Mouse (Mus musculus) heart, postnatal 0 days (tissue): Measurements from ENCODE around the gene 4931409K22Rik. TPM values are rescaled to one million over a fixed set of nuclear protein-coding genes. Genes with fewer than 3 reads are reported as not detected.
A peak's percentile ranks its signal among the peaks of the same experiment; 100 is the strongest.

Experiments
- ATAC-seq: fragments of 200-750 bp; cut with Nextera tagmentation; 2 replicates; pipeline ENCODE4 v1.8.0; 2017; ENCODE audit warnings: low read depth, moderate number of reproducible peaks, moderate library complexity; ENCODE audit not compliant: insufficient read depth
- DNase-seq: peaks from one replicate; pipeline ENCODE4 v3.0.0-alpha.2; 2016; ENCODE audit warnings: low spot score
- H3K27ac ChIP-seq: fragments of 300-500 bp; sonication (generic); 2 replicates; pipeline ENCODE4 v1.5.1; 2014; ENCODE audit warnings: low read depth, mild to moderate bottlenecking
- H3K27me3 ChIP-seq: fragments of 300-500 bp; sonication (generic); 2 replicates; pipeline ENCODE4 v1.6.1; 2014; ENCODE audit warnings: low read length, mixed read lengths; ENCODE audit not compliant: control insufficient read depth, insufficient read depth
- H3K36me3 ChIP-seq: fragments of 300-500 bp; sonication (generic); replicated peaks from 2 replicates; pipeline ENCODE4 v1.6.1; 2014; ENCODE audit warnings: low read length, mixed read lengths; ENCODE audit not compliant: control insufficient read depth, insufficient read depth
- H3K4me1 ChIP-seq: fragments of 300-500 bp; sonication (generic); 2 replicates; pipeline ENCODE4 v1.6.1; 2014; ENCODE audit warnings: antibody characterized with exemption; ENCODE audit not compliant: control insufficient read depth, insufficient read depth
- H3K4me2 ChIP-seq: fragments of 300-500 bp; sonication (generic); 2 replicates; pipeline ENCODE4 v1.6.1; 2014; ENCODE audit warnings: low read depth, mild to moderate bottlenecking, low read length, moderate library complexity
- H3K4me3 ChIP-seq: fragments of 300-500 bp; sonication (generic); 2 replicates; pipeline ENCODE4 v1.5.1; 2014; ENCODE audit warnings: low read depth, low read length
- H3K9ac ChIP-seq: fragments of 300-500 bp; sonication (generic); replicated peaks from 2 replicates; pipeline ENCODE4 v1.6.1; 2014; ENCODE audit warnings: low read depth, low read length, mixed read lengths
- H3K9me3 ChIP-seq: fragments of 300-500 bp; sonication (generic); replicated peaks from 2 replicates; pipeline ENCODE4 v1.6.1; 2016; ENCODE audit warnings: low read length; ENCODE audit not compliant: control insufficient read depth
- CTCF ChIP-seq: IDR thresholded peaks from 2 replicates; pipeline ENCODE4 v1.5.1; 2016; ENCODE audit warnings: antibody characterized with exemption, control low read depth, low read depth
- EP300 ChIP-seq: IDR thresholded peaks from 2 replicates; pipeline ENCODE4 v1.6.1; 2016; ENCODE audit warnings: antibody characterized with exemption, low read depth
- WGBS: fragments of 180-500 bp; shearing (Covaris S2); extraction: QIAGEN DNeasy Blood & Tissue Kit; methylation state at CpG from one replicate; pipeline ENCODE4 v1.1.7; 2014; 5-methylcytosine and 5-hydroxymethylcytosine counted together
- polyA plus RNA-seq: library from polyadenylated mRNA; unstranded; fragments of >200 nt; fragmentation: Nextera tagmentation; extraction: Ambion mirVana; gene quantifications from 2 replicates; pipeline ENCODE4 v1.2.1, GENCODE M21; 2015
- total RNA-seq: library from RNA; depleted of rRNA; stranded (reverse); fragments of >200 nt; gene quantifications from 2 replicates; pipeline ENCODE4 v1.2.3, GENCODE M21; 2014; ENCODE audit warnings: low replicate concordance

The 4931409K22Rik gene
- total and polyA plus RNA-seq, 2 experiments from 2014 or later: not detected

DNA sequence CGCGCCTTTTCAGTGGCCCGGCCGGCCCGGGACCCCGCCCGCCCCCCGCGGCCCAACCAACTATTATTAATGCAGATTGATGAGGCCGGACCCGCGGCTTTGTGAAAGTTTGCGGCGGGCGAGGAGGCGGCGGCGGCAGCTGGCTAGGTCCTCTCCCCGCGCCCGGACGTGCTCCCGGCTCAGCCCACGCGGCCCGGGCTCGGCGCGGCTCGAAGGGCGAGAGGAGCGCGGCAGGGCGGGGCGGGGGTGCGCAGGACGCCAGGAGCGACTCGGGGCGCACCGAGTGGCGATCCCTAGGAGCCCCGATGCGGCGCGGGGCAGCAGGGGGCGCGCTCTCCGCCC, 29.7 kb downstream of the 4931409K22Rik start, which contains the start of gene Gbx1:
TSS of gene Gbx1 (minus strand) at position 314 of the 342 bp plus-strand sequence.
- H3K36me3 ChIP-seq: no peaks in the 10 kb centered on the region
- peak within 1 kb of the TSS; percentile 41 for H3K4me3 ChIP-seq
- TF ChIP-seq EP300 (no peak), CTCF (no peak)
- H3K27me3 ChIP-seq: peaks cover 89% of the 10 kb centered on the region
- H3K4me1 ChIP-seq: 0 out of 2 replicates have a peak, but pooled peaks cover 6% of the 10 kb centered on the region
- no peak within 1 kb of the TSS for H3K9ac ChIP-seq
- no peak for DNase-seq
- no peak; the same call in 1 of the 2 replicates for ATAC-seq
- WGBS: under 1% methylated on average over 20 of the region's 49 CpGs
- no peak within 1 kb of the TSS for H3K27ac ChIP-seq
- peak within 1 kb of the TSS; percentile 70 for H3K4me2 ChIP-seq
- H3K9me3 ChIP-seq: no peaks in the 10 kb centered on the region

DNA sequence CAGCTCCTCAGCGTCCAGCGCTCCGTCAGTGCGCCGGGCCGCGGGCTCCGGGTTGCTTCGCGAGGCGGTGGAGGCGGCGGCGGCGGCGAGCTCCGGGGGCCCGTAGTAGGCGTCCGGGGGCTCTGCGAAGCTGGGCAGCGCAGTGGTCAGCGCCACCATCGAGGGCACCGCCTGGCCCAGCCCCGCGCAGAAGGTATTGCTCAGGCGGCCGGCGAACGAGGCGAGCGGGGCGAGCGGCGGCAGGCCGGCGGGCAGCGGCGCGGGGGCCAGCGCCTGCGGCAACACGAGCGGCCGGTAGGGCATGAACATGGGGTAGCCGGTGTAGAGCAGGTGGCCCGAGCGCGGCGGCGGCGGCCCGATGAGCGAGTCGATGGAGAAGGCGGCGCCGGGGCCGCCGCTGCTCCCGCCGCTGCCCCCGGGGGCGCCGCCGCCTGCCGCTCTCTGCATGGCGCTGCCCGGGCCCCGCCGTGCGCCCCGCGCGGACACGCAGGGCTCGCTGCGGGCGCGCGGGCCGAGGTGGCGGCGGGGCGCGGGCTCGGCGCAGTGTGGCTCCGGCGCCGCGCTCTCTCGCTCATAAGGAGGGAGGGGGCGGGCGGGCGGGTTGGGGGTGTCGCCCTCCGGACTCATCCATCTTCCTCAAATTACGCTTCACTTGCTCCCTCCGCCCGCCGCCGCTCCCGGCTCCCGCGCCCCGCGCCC, 30.3 kb downstream of the 4931409K22Rik start:
- peak overlapping the region; percentile 70 for H3K4me2 ChIP-seq
- H3K27me3 ChIP-seq: peaks cover 91% of the 10 kb centered on the region
- no peak overlapping the region for H3K27ac ChIP-seq
- H3K36me3 ChIP-seq: no peaks in the 10 kb centered on the region
- DNase-seq: no peak
- peak overlapping the region; percentile 41 for H3K4me3 ChIP-seq
- H3K9me3 ChIP-seq: no peaks in the 10 kb centered on the region
- H3K9ac ChIP-seq: no peak overlapping the region
- peak; percentile 27; the same call in 1 of the 2 replicates for ATAC-seq
- 0 out of 2 replicates have a peak, but pooled peaks cover 6% of the 10 kb centered on the region for H3K4me1 ChIP-seq
- under 1% methylated on average over 58 of the region's 109 CpGs for WGBS
- TF ChIP-seq EP300 (no peak), CTCF (no peak)

DNA sequence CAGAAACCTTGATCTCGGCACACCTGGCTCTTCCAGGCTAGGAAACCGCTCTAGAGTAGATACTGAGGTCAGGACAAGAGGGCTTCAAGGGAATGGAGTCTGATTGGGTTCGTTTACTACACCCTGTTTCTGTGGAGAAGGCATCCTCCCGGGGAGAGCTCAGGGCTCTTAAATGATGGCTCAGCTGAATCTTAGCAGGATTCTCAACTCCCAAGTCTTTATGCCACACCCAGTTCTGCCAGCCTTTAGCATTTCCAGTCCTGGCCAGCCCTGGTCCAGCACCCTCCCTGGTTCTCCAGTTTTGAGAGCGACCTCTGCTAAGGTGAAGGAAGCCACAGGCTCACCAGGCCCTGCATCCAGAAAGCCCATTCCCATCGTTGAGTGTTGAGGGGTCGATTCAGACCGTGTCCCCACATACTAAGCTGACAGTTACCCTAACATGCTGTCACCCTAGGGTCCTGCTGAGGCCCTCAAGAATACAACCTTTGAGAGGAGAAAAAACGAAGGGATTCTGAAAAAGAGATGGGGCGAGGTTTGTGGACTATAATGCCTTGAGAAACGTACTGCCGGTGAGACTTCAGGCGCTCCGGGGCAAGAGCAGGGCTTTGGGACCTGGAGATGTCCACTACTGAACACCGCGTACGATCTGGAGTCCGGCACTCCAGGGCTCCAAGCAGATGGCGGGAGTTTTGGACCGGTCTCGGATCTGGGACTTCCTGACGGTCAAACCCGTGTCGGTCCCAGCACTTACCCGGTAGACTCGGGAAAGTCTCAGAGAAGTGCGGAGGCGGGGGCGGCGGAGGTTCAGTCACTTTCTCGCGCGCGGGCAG, 31.0 kb downstream of the 4931409K22Rik start:
- no peak overlapping the region for H3K27ac ChIP-seq
- H3K9me3 ChIP-seq: no peaks in the 10 kb centered on the region
- TF ChIP-seq CTCF: no peak
- H3K27me3 ChIP-seq: peaks cover 87% of the 10 kb centered on the region
- WGBS: 4% methylated on average over 34 of the region's 34 CpGs
- DNase-seq (no peak), ATAC-seq (no peak)
- no peaks in the 10 kb centered on the region for H3K36me3 ChIP-seq
- no peak overlapping the region for H3K9ac ChIP-seq
- 0 out of 2 replicates have a peak, but pooled peaks cover 6% of the 10 kb centered on the region for H3K4me1 ChIP-seq
- H3K4me2 ChIP-seq: peak overlapping the region; percentile 70
- peak overlapping the region; percentile 41 for H3K4me3 ChIP-seq

DNA sequence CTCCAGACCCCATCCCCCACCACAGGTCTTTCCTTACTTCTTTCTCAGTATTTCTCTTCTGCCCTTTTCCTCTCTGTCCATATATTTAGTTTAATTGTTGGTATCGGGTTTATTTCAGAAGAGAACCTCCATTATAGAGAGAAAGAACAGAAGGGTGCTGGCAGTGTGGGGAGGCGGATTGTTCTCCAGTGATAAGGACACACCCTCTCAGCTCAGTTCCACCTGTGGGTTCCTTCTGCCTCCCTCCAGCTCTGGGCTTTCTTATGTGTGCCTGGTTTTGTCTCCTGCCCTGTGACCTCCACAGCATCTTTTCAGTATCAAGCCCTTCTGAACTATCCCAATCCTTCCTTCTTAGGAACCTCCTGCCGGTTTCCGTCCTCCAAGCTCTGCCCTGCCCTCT, 32.1 kb downstream of the 4931409K22Rik start:
- ATAC-seq (no peak), DNase-seq (no peak)
- H3K27me3 ChIP-seq: peaks cover 93% of the 10 kb centered on the region
- no peak overlapping the region for H3K4me3 ChIP-seq
- no peak overlapping the region for H3K27ac ChIP-seq
- H3K9ac ChIP-seq: no peak overlapping the region
- H3K4me1 ChIP-seq: 0 out of 2 replicates have a peak, but pooled peaks cover 6% of the 10 kb centered on the region
- no peaks in the 10 kb centered on the region for H3K36me3 ChIP-seq
- H3K4me2 ChIP-seq: no peak overlapping the region
- no peaks in the 10 kb centered on the region for H3K9me3 ChIP-seq
- TF ChIP-seq EP300 (no peak), CTCF (no peak)
- WGBS: 13% methylated on average over 4 of the region's 4 CpGs

DNA sequence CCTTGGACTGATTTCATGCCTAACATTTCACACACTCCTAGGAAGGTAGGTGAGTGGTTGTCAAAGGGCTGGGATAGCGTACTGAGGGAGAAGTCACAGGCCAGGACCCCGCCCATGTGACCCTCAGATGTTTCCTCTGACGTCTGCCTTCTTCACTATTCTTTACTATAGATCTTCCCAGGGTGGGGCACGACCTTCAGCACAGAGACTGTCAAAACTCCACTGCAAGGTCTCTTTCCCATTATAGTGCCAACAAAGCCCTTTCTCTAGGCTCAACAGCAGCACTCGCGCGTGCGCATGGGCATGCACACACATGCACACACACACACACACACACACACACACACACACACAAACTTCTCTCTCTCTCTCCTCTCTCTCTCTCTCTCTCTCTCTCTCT, 32.8 kb downstream of the 4931409K22Rik start:
- no peaks in the 10 kb centered on the region for H3K36me3 ChIP-seq
- ATAC-seq (no peak), DNase-seq (no peak)
- H3K4me2 ChIP-seq: no peak overlapping the region
- no peak overlapping the region for H3K4me3 ChIP-seq
- peaks cover 89% of the 10 kb centered on the region for H3K27me3 ChIP-seq
- 46% methylated on average over 8 of the region's 8 CpGs for WGBS
- no peaks in the 10 kb centered on the region for H3K9me3 ChIP-seq
- no peak overlapping the region for H3K27ac ChIP-seq
- no peak overlapping the region for H3K9ac ChIP-seq
- no peak for TF ChIP-seq EP300
- no peak for TF ChIP-seq CTCF
- H3K4me1 ChIP-seq: 0 out of 2 replicates have a peak, but pooled peaks cover 6% of the 10 kb centered on the region
